Mouse (Mus musculus) heart, postnatal 0 days (tissue): Measurements from ENCODE around the gene Shoc2.

ENCODE experiments used
- CTCF ChIP-seq: IDR thresholded peaks from 2 replicates; pipeline ENCODE4 v1.5.1; 2016; ENCODE audit warnings: antibody characterized with exemption, control low read depth, low read depth
- EP300 ChIP-seq: IDR thresholded peaks from 2 replicates; pipeline ENCODE4 v1.6.1; 2016; ENCODE audit warnings: antibody characterized with exemption, low read depth

- TF ChIP-seq CTCF (no peak), EP300 (no peak)
Observed at GRCm38 (mm10) chr19:53934046-53934445, 10.1 kb upstream of the Shoc2 start.
